8 mouse cellular contexts compared by ENCODE assay signal in genomic region chr13:6633524-6633923, GRCm38 (mm10). TPM values are rescaled to one million over a fixed set of nuclear protein-coding genes. Genes with fewer than 3 reads are reported as not detected.
A peak's percentile ranks its signal among the peaks of the same experiment; 100 is the strongest.
DNase-seq lines count a peak whose midpoint lies in the region; ATAC-seq and TF ChIP-seq lines count a peak whose summit lies in the region.

No protein-coding gene starts in this region.

- H3K4me2 ChIP-seq in liver, embryonic 12.5 days = no peak overlapping the region
- no peak overlapping the region for H3K4me2 ChIP-seq in midbrain, embryonic 14.5 days (ENCODE audit: low read length)

- H3K9ac ChIP-seq in liver, adult 2 months (ENCODE audit: low read depth, low read length) = no peak overlapping the region
- H3K9ac ChIP-seq in liver, embryonic 12.5 days = no peak overlapping the region
- no peak overlapping the region for H3K9ac ChIP-seq in midbrain, embryonic 14.5 days (replicated peaks; ENCODE audit: low read length)

- no peak for TF ChIP-seq CTCF in liver, adult 2 months (IDR thresholded peaks at IDR 0.05; ENCODE audit: low read depth, low read length)

- peaks cover 3% of the 10 kb centered on the region; the same call in 1 of the 2 replicates for H3K4me1 ChIP-seq in liver, adult 2 months (ENCODE audit: control insufficient read depth, insufficient read depth, low read length)
- H3K4me1 ChIP-seq in liver, embryonic 12.5 days = peaks cover 35% of the 10 kb centered on the region
- H3K4me1 ChIP-seq in midbrain, embryonic 14.5 days (ENCODE audit: control insufficient read depth, insufficient read depth, low read length) = no peaks in the 10 kb centered on the region

- H3K36me3 ChIP-seq in liver, adult 2 months (ENCODE audit: control insufficient read depth, insufficient read depth, low read length) = no peaks in the 10 kb centered on the region
- H3K36me3 ChIP-seq in liver, embryonic 12.5 days = no peaks in the 10 kb centered on the region
- no peaks in the 10 kb centered on the region for H3K36me3 ChIP-seq in midbrain, embryonic 14.5 days (ENCODE audit: control insufficient read depth, insufficient read depth, low read length)

- no peak for TF ChIP-seq POLR2A in liver, adult 2 months (IDR thresholded peaks at IDR 0.05; ENCODE audit: extremely low read depth, insufficient read depth, low read length)

- no peaks in the 10 kb centered on the region for H3K27me3 ChIP-seq in liver, adult 2 months (ENCODE audit: control insufficient read depth, insufficient read depth, low read length)
- H3K27me3 ChIP-seq in liver, embryonic 12.5 days (replicated peaks) = no peaks in the 10 kb centered on the region
- H3K27me3 ChIP-seq in midbrain, embryonic 14.5 days (ENCODE audit: control insufficient read depth, insufficient read depth, low read length) = no peaks in the 10 kb centered on the region

- H3K9me3 ChIP-seq in liver, embryonic 12.5 days (replicated peaks) = no peaks in the 10 kb centered on the region
- no peaks in the 10 kb centered on the region for H3K9me3 ChIP-seq in midbrain, embryonic 14.5 days (ENCODE audit: control insufficient read depth, low read length)

- WGBS in liver, adult 2 months = 51% methylated on average over 7 of the region's 7 CpGs
- WGBS in liver, embryonic 12.5 days (ENCODE audit: insufficient replicate concordance) = 57% methylated on average over 7 of the region's 7 CpGs
- 79% methylated on average over 7 of the region's 7 CpGs for WGBS in midbrain, embryonic 14.5 days

- H3K79me2 ChIP-seq in liver, adult 2 months (ENCODE audit: control insufficient read depth, insufficient read depth, low read length) = no peaks in the 10 kb centered on the region

- ATAC-seq in liver, embryonic 12.5 days = no peak
- ATAC-seq in inflammation-experienced regulatory T-cells, adult 6 months = peak; percentile 94
- ATAC-seq in midbrain, embryonic 14.5 days (ENCODE audit: low FRiP score, low TSS enrichment) = no peak

- no peak overlapping the region for H3K27ac ChIP-seq in liver, adult 2 months (replicated peaks; ENCODE audit: insufficient read depth, low read depth, low read length)
- H3K27ac ChIP-seq in liver, embryonic 12.5 days = no peak overlapping the region
- no peak overlapping the region for H3K27ac ChIP-seq in midbrain, embryonic 14.5 days (replicated peaks; ENCODE audit: low read depth, low read length)

- peak; percentile 12 for DNase-seq in liver, adult 2 months (ENCODE audit: extremely low read depth, low read depth, low spot score)
- DNase-seq in adrenal gland, postnatal 10 days = peak; percentile 39
- DNase-seq in naive thymus-derived CD4-positive, alpha-beta T cell, adult 2 months (ENCODE audit: low read depth) = peak; percentile 81
- DNase-seq in embryo, embryonic 9.5 days (ENCODE audit: extremely low spot score) = no peak
- DNase-seq in midbrain, embryonic 14.5 days = no peak
- no peak for DNase-seq in yolk sac, embryonic 10.5 days (ENCODE audit: low spot score)

- H3K4me3 ChIP-seq in liver, adult 2 months (ENCODE audit: insufficient read depth, low read depth, low read length) = no peak overlapping the region
- H3K4me3 ChIP-seq in liver, embryonic 12.5 days = no peak overlapping the region
- no peak overlapping the region for H3K4me3 ChIP-seq in midbrain, embryonic 14.5 days (replicated peaks; ENCODE audit: low read depth, low read length)

RNA-seq across cellular contexts. Expression of gene Pfkp, which starts 15.1 kb away (rescaled TPM):
- 1.8 and 3.2 TPM in 2 replicates for total RNA-seq in liver, adult 2 months (2014; rRNA removed)
- polyA plus RNA-seq in liver, adult 2 months (2012; rRNA removed) = 2.5 and 2.8 TPM in 2 replicates
- polyA plus RNA-seq in liver, embryonic 12.5 days (2016; fragmentation: Nextera tagmentation; extraction: Ambion mirVana) = 14.4 and 17.3 TPM in 2 replicates
- total RNA-seq in adrenal gland, postnatal 10 days (2021) = 10 to 100 TPM; 46.2 to 49.2 TPM
- polyA plus RNA-seq in inflammation-experienced regulatory T-cells, adult 6 months (2017; shearing (Covaris generic)) = 100 to 1,000 TPM; 141 to 154 (median 148) TPM
- polyA plus RNA-seq in midbrain, embryonic 14.5 days (2014; fragmentation: Nextera tagmentation; extraction: Ambion mirVana) = 241 and 275 TPM in 2 replicates

Comparison
In these comparisons a context has a peak if more than half of its experiments do, and no peak if none do; other contexts are left out.
1. DNase-seq: peak in liver, adult 2 months (single experiment), adrenal gland, postnatal 10 days (single experiment) and naive thymus-derived CD4-positive, alpha-beta T cell, adult 2 months (single experiment); none in embryo, embryonic 9.5 days (single experiment), midbrain, embryonic 14.5 days (single experiment) and yolk sac, embryonic 10.5 days (single experiment).